Mouse (Mus musculus): Measurements from ENCODE around the gene Dock2.

DNA sequence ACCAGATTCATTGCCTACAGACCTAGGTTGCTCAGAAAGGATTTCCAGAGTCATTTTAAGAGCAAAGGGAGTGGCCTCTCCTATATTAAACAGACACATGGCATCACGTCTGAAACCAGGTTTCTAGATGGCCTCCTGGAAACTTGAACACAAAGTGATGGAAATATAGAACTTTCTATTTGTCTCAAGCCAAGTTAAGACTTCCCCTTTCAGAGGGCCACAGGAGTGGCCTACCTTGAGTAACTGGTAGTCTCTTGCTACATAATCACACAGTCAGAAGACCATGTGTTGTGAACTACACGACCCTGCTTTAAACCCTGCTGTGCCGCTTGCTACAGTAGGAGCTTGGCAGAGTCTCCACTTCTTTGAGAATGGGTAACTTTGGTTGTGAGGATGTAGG lies 400.2 kb downstream of the Dock2 start:
- TF ChIP-seq CTCF (IDR thresholded peaks at IDR 0.05; ENCODE audit: borderline replicate concordance, control insufficient read depth, extremely low read depth, insufficient read depth, low read length, poor library complexity) (no peak), POLR2A (IDR thresholded peaks at IDR 0.05; ENCODE audit: control insufficient read depth, extremely low read depth, insufficient read depth, low read length, poor library complexity) (no peak)
